In the genomic region with DNA sequence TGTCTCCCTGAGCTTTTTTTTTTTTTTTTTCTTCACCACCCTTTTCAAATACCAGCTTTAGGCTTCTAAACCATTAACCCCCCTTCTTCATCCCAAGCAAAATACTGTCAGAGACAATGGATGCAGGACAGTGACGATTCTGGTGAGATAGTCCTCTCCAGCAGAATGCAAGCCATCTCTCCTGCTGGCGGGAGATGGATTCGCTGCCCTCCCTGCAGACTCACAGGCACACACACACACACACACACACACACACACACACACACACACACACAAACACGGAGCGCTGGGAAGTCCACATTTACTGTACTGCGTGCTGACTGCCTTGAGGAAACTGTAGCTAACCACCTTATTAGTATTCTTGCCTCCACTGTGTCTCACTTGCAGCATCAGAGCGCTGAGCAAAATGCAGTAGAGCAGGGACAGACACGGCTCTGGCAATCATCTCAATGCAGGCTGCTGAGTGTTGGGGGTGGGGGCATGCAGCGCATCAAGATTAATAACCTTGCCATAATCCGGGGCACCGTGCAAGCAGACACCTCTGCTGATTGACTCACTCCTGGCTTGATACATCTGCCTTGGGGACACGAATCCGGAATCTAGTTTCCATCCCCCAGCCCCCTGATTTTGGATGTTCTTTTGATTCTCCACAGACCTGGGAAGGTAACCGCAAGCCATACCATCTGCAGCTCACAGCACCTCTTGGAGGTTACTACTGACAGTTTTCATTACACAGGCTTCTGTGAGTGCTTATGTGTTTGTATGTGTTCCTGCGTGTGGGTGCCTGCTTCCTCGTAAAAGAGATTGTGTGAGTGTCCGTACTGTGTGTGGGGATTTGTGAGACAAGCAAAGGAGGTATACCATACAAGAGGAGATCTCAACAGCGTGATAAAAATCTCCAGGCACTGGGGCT, we compare ENCODE assay signal across 8 mouse cellular contexts. TPM values are rescaled to one million over a fixed set of nuclear protein-coding genes. Genes with fewer than 3 reads are reported as not detected.
DNase-seq lines count a peak whose midpoint lies in the region; ATAC-seq and TF ChIP-seq lines count a peak whose summit lies in the region.

Gene Lrrc4c (plus strand): TSS at position 783 of the 913 bp plus-strand sequence.

- 19% methylated on average over 18 of the region's 18 CpGs for WGBS in heart, adult 2 months
- WGBS in hindbrain, embryonic 12.5 days = 9% methylated on average over 18 of the region's 18 CpGs
- WGBS in limb, embryonic 10.5 days = 8% methylated on average over 18 of the region's 18 CpGs

- DNase-seq in heart, postnatal 10 days = peak; percentile 1 to 9
- DNase-seq in heart, adult 2 months = no peak
- DNase-seq in embryo, embryonic 10.5 days (ENCODE audit: low spot score) = peak; percentile 30
- peak; percentile 43 for DNase-seq in limb, embryonic 10.5 days (ENCODE audit: low spot score)
- DNase-seq in right cerebral cortex, adult 18-20 months = peak; percentile 52
- no peak for DNase-seq in thymus, postnatal 0 days (ENCODE audit: low spot score)
- no peak for DNase-seq in urinary bladder, postnatal 36 days (ENCODE audit: low spot score in 2 of 2)

- peak; percentile 90 for ATAC-seq in hindbrain, embryonic 12.5 days (ENCODE audit: low FRiP score)

- H3K4me2 ChIP-seq in hindbrain, embryonic 12.5 days (replicated peaks) = peak within 1 kb of the TSS; percentile 67

- no peak for TF ChIP-seq EP300 in heart, adult 2 months (IDR thresholded peaks at IDR 0.05; ENCODE audit: insufficient read depth, low read depth, low read length)

- H3K36me3 ChIP-seq in heart, adult 2 months (ENCODE audit: control insufficient read depth, insufficient read depth, low read length) = no peaks in the 10 kb centered on the region
- no peaks in the 10 kb centered on the region for H3K36me3 ChIP-seq in hindbrain, embryonic 12.5 days
- no peaks in the 10 kb centered on the region for H3K36me3 ChIP-seq in limb, embryonic 10.5 days

- H3K79me2 ChIP-seq in heart, adult 2 months (replicated peaks; ENCODE audit: control insufficient read depth, insufficient read depth, low read length) = no peaks in the 10 kb centered on the region

- no peaks in the 10 kb centered on the region; the same call in 1 of the 2 replicates for H3K4me1 ChIP-seq in heart, adult 2 months (ENCODE audit: control insufficient read depth, insufficient read depth, low read length)
- H3K4me1 ChIP-seq in hindbrain, embryonic 12.5 days = peaks cover 7% of the 10 kb centered on the region
- peaks cover 9% of the 10 kb centered on the region for H3K4me1 ChIP-seq in limb, embryonic 10.5 days

- H3K4me3 ChIP-seq in heart, adult 2 months = no peak within 1 kb of the TSS
- H3K4me3 ChIP-seq in hindbrain, embryonic 12.5 days = peak within 1 kb of the TSS; percentile 39
- H3K4me3 ChIP-seq in limb, embryonic 10.5 days = peak within 1 kb of the TSS; percentile 37

- no peak for TF ChIP-seq CTCF in heart, adult 2 months (IDR thresholded peaks at IDR 0.05)

- no peak within 1 kb of the TSS for H3K27ac ChIP-seq in heart, adult 2 months
- H3K27ac ChIP-seq in hindbrain, embryonic 12.5 days = peak within 1 kb of the TSS; percentile 81
- H3K27ac ChIP-seq in limb, embryonic 10.5 days = no peak within 1 kb of the TSS

- H3K27me3 ChIP-seq in heart, adult 2 months (ENCODE audit: control insufficient read depth, insufficient read depth, low read length) = peaks cover 1% of the 10 kb centered on the region
- no peaks in the 10 kb centered on the region for H3K27me3 ChIP-seq in hindbrain, embryonic 12.5 days
- peaks cover 12% of the 10 kb centered on the region; the same call in 1 of the 2 replicates for H3K27me3 ChIP-seq in limb, embryonic 10.5 days (ENCODE audit: low read depth, poor library complexity, severe bottlenecking)

- intact Hi-C loops in heart, postnatal 10 days (cut with DNase I) = loop anchor here (1.0 to 5.0 kb wide), 2 partner anchors 80 to 1851 kb away; no protein-coding TSS in a partner anchor
- intact Hi-C loops in heart, adult 2 months (cut with DNase I) = no loop called here

- H3K9me3 ChIP-seq in hindbrain, embryonic 12.5 days (replicated peaks) = no peaks in the 10 kb centered on the region
- no peaks in the 10 kb centered on the region for H3K9me3 ChIP-seq in limb, embryonic 10.5 days (replicated peaks)

- no peak for TF ChIP-seq POLR2A in heart, adult 2 months (IDR thresholded peaks at IDR 0.05; ENCODE audit: insufficient read depth, low read depth, low read length)

- H3K9ac ChIP-seq in heart, adult 2 months (ENCODE audit: low read depth, low read length) = no peak within 1 kb of the TSS
- peak within 1 kb of the TSS; percentile 51 for H3K9ac ChIP-seq in hindbrain, embryonic 12.5 days

RNA-seq across cellular contexts. Expression of gene Lrrc4c, which starts in this region (rescaled TPM):
- 1 to 10 TPM in 1 of 2 experiments, under 1 TPM in 1; 0.67 to 1.5 TPM for total RNA-seq in heart, postnatal 10 days (2021)
- under 1 TPM; 0.20 to 0.39 TPM for total RNA-seq in heart, adult 2 months (2021)
- polyA plus RNA-seq in heart, adult 2 months (2012; rRNA removed) = 0.23 and 0.35 TPM in 2 replicates
- 10.6 and 11.1 TPM in 2 replicates for polyA plus RNA-seq in hindbrain, embryonic 12.5 days (2016; fragmentation: Nextera tagmentation; extraction: Ambion mirVana)
- polyA plus RNA-seq in limb, embryonic 10.5 days (2016; fragmentation: Nextera tagmentation; extraction: Ambion mirVana) = 0.36 and 0.43 TPM in 2 replicates
- 0.30 and 0.53 TPM in 2 replicates for polyA plus RNA-seq in thymus, postnatal 0 days (2015; fragmentation: Nextera tagmentation; extraction: Ambion mirVana)

Comparison
In these comparisons a context has a peak if more than half of its experiments do, and no peak if none do; other contexts are left out.
1. DNase-seq: peak in heart, postnatal 10 days (2 of 2), embryo, embryonic 10.5 days (single experiment) and right cerebral cortex, adult 18-20 months (single experiment); none in heart, adult 2 months (0 of 2), thymus, postnatal 0 days (single experiment) and urinary bladder, postnatal 36 days (0 of 2).
2. Peak in DNase-seq and H3K4me3 ChIP-seq in limb, embryonic 10.5 days; RNA of the gene not detected or under 1 TPM.